Mouse (Mus musculus) midbrain, embryonic 12.5 days (tissue): Measurements from ENCODE around the gene Akap10. TPM values are rescaled to one million over a fixed set of nuclear protein-coding genes. Genes with fewer than 3 reads are reported as not detected.

Experiments used
- ATAC-seq: fragments of 200-750 bp; cut with Nextera tagmentation; 2 replicates; pipeline ENCODE4 v1.8.0; 2017; ENCODE audit warnings: low read depth, moderate TSS enrichment, moderate library complexity; ENCODE audit not compliant: low FRiP score
- H3K27ac ChIP-seq: fragments of 300-500 bp; sonication (generic); replicated peaks from 2 replicates; pipeline ENCODE4 v1.5.1; 2016; ENCODE audit warnings: mild to moderate bottlenecking
- H3K27me3 ChIP-seq: fragments of 300-500 bp; sonication (generic); 2 replicates; pipeline ENCODE4 v1.6.1; 2016; ENCODE audit warnings: mild to moderate bottlenecking
- H3K36me3 ChIP-seq: fragments of 300-500 bp; sonication (generic); 2 replicates; pipeline ENCODE4 v1.6.1; 2016
- H3K4me1 ChIP-seq: fragments of 300-500 bp; sonication (generic); 2 replicates; pipeline ENCODE4 v1.6.1; 2016
- H3K4me2 ChIP-seq: fragments of 300-500 bp; sonication (generic); replicated peaks from 2 replicates; pipeline ENCODE4 v1.6.1; 2016; ENCODE audit warnings: mild to moderate bottlenecking, moderate library complexity
- H3K4me3 ChIP-seq: fragments of 300-500 bp; sonication (generic); 2 replicates; pipeline ENCODE4 v1.5.1; 2016; ENCODE audit warnings: mild to moderate bottlenecking
- H3K9ac ChIP-seq: fragments of 300-500 bp; sonication (generic); replicated peaks from 2 replicates; pipeline ENCODE4 v1.6.1; 2016; ENCODE audit warnings: mild to moderate bottlenecking, moderate library complexity
- H3K9me3 ChIP-seq: fragments of 300-500 bp; sonication (generic); 2 replicates; pipeline ENCODE4 v1.6.1; 2016; ENCODE audit warnings: mild to moderate bottlenecking
- WGBS: fragments of 180-500 bp; shearing (Covaris S2); methylation state at CpG from one replicate; pipeline ENCODE4 v1.1.7; 2016; 5-methylcytosine and 5-hydroxymethylcytosine counted together
- polyA plus RNA-seq: library from polyadenylated mRNA; unstranded; fragments of >200 nt; fragmentation: Nextera tagmentation; extraction: Ambion mirVana; gene quantifications from 2 replicates; pipeline ENCODE4 v1.2.1, GENCODE M21; 2016

Gene Akap10
- polyA plus RNA-seq, 1 experiment from 2014 or later = 19.0 TPM

- WGBS = 2% methylated on average over 47 of the region's 47 CpGs
- H3K9ac ChIP-seq = peak overlapping the region; percentile 88
- peak; percentile 80 for ATAC-seq
- H3K4me1 ChIP-seq = peaks cover 15% of the 10 kb centered on the region
- no peaks in the 10 kb centered on the region for H3K36me3 ChIP-seq
- peak overlapping the region; percentile 63 for H3K4me2 ChIP-seq
- H3K4me3 ChIP-seq = peak overlapping the region; percentile 82
- H3K27ac ChIP-seq = peak overlapping the region; percentile 91
- H3K27me3 ChIP-seq = no peaks in the 10 kb centered on the region
- H3K9me3 ChIP-seq = no peaks in the 10 kb centered on the region
Measured at GRCm38 (mm10) chr11:61929323-61930097, 542 bp downstream of the Akap10 start.

GRCm38 (mm10) chr11:61923309-61923708, 6.7 kb downstream of the Akap10 start:
- no peak overlapping the region for H3K9ac ChIP-seq
- no peaks in the 10 kb centered on the region for H3K27me3 ChIP-seq
- peaks cover 17% of the 10 kb centered on the region for H3K36me3 ChIP-seq
- no peak overlapping the region for H3K4me3 ChIP-seq
- WGBS = 82% methylated on average over 1 of the region's 1 CpGs
- no peaks in the 10 kb centered on the region for H3K9me3 ChIP-seq
- H3K4me2 ChIP-seq = no peak overlapping the region
- no peak overlapping the region for H3K27ac ChIP-seq
- no peak for ATAC-seq
- H3K4me1 ChIP-seq = no peaks in the 10 kb centered on the region

- ATAC-seq = no peak
- Histone ChIP-seq H3K4me2 (no peak overlapping the region), H3K4me1 (no peaks in the 10 kb centered on the region), H3K36me3 (peaks cover 33% of the 10 kb centered on the region), H3K4me3 (no peak overlapping the region), H3K27ac (no peak overlapping the region), H3K9me3 (no peaks in the 10 kb centered on the region), H3K27me3 (no peaks in the 10 kb centered on the region), H3K9ac (no peak overlapping the region)
- 94% methylated on average over 3 of the region's 3 CpGs for WGBS
Measured at GRCm38 (mm10) chr11:61919702-61920101, 10.3 kb downstream of the Akap10 start.

GRCm38 (mm10) chr11:61908315-61908714, 21.7 kb downstream of the Akap10 start:
- peaks cover 52% of the 10 kb centered on the region for H3K36me3 ChIP-seq
- no peak overlapping the region for H3K4me3 ChIP-seq
- H3K4me1 ChIP-seq = no peaks in the 10 kb centered on the region

GRCm38 (mm10) chr11:61882183-61882582, 47.9 kb downstream of the Akap10 start:
- peaks cover 46% of the 10 kb centered on the region for H3K36me3 ChIP-seq
- WGBS = 86% methylated on average over 5 of the region's 5 CpGs
- H3K4me3 ChIP-seq = no peak overlapping the region
- no peak overlapping the region for H3K27ac ChIP-seq
- no peak overlapping the region for H3K4me2 ChIP-seq
- no peak for ATAC-seq
- H3K27me3 ChIP-seq = no peaks in the 10 kb centered on the region
- H3K9me3 ChIP-seq = no peaks in the 10 kb centered on the region
- no peaks in the 10 kb centered on the region for H3K4me1 ChIP-seq
- H3K9ac ChIP-seq = no peak overlapping the region

More at GRCm38 (mm10) chr11:61908315-61908714, 21.7 kb downstream of the Akap10 start:
- Histone ChIP-seq H3K27me3 (no peaks in the 10 kb centered on the region), H3K9ac (no peak overlapping the region), H3K4me2 (no peak overlapping the region), H3K9me3 (no peaks in the 10 kb centered on the region), H3K27ac (no peak overlapping the region)
- no peak for ATAC-seq

- no peak for ATAC-seq
- Histone ChIP-seq H3K36me3 (peaks cover 52% of the 10 kb centered on the region), H3K9me3 (no peaks in the 10 kb centered on the region), H3K27me3 (no peaks in the 10 kb centered on the region), H3K4me3 (no peak overlapping the region), H3K9ac (no peak overlapping the region), H3K27ac (no peak overlapping the region), H3K4me2 (no peak overlapping the region), H3K4me1 (no peaks in the 10 kb centered on the region)
Measured at GRCm38 (mm10) chr11:61879921-61880320, 50.1 kb downstream of the Akap10 start.

- H3K27me3 ChIP-seq = no peaks in the 10 kb centered on the region
- no peak overlapping the region for H3K9ac ChIP-seq
- H3K36me3 ChIP-seq = peaks cover 70% of the 10 kb centered on the region
- H3K27ac ChIP-seq = no peak overlapping the region
- WGBS = 94% methylated on average over 5 of the region's 5 CpGs
- H3K4me2 ChIP-seq = no peak overlapping the region
- H3K4me1 ChIP-seq = no peaks in the 10 kb centered on the region
- ATAC-seq = no peak
- H3K9me3 ChIP-seq = no peaks in the 10 kb centered on the region
- no peak overlapping the region for H3K4me3 ChIP-seq
Measured at GRCm38 (mm10) chr11:61871881-61872280, 58.2 kb downstream of the Akap10 start.

GRCm38 (mm10) chr11:61866856-61867255, 63.2 kb downstream of the Akap10 start:
- no peaks in the 10 kb centered on the region for H3K9me3 ChIP-seq
- no peak overlapping the region for H3K4me2 ChIP-seq
- no peak overlapping the region for H3K27ac ChIP-seq
- no peaks in the 10 kb centered on the region for H3K27me3 ChIP-seq
- H3K36me3 ChIP-seq = peaks cover 26% of the 10 kb centered on the region
- no peak for ATAC-seq
- no peaks in the 10 kb centered on the region for H3K4me1 ChIP-seq
- H3K9ac ChIP-seq = no peak overlapping the region
- no peak overlapping the region for H3K4me3 ChIP-seq

GRCm38 (mm10) chr11:61861781-61862547, 68.1 kb downstream of the Akap10 start:
- Histone ChIP-seq H3K27ac (no peak overlapping the region), H3K9me3 (no peaks in the 10 kb centered on the region), H3K9ac (no peak overlapping the region), H3K4me1 (no peaks in the 10 kb centered on the region), H3K36me3 (no peaks in the 10 kb centered on the region), H3K4me2 (no peak overlapping the region), H3K27me3 (no peaks in the 10 kb centered on the region), H3K4me3 (no peak overlapping the region)
- ATAC-seq = no peak
- WGBS = 78% methylated on average over 6 of the region's 6 CpGs

GRCm38 (mm10) chr11:61859316-61859715, 70.7 kb downstream of the Akap10 start:
- Histone ChIP-seq H3K4me3 (no peak overlapping the region), H3K27ac (no peak overlapping the region), H3K4me2 (no peak overlapping the region), H3K4me1 (no peaks in the 10 kb centered on the region), H3K9ac (no peak overlapping the region), H3K36me3 (no peaks in the 10 kb centered on the region), H3K9me3 (no peaks in the 10 kb centered on the region), H3K27me3 (no peaks in the 10 kb centered on the region)
- 81% methylated on average over 1 of the region's 1 CpGs for WGBS
- ATAC-seq = no peak

GRCm38 (mm10) chr11:61855539-61855938, 74.5 kb downstream of the Akap10 start:
- H3K27me3 ChIP-seq = no peaks in the 10 kb centered on the region
- H3K4me3 ChIP-seq = peak overlapping the region; percentile 78
- H3K9me3 ChIP-seq = no peaks in the 10 kb centered on the region
- peak overlapping the region; percentile 71 for H3K4me2 ChIP-seq
- peak overlapping the region; percentile 95 for H3K9ac ChIP-seq
- H3K36me3 ChIP-seq = peaks cover 2% of the 10 kb centered on the region; the same call in 1 of the 2 replicates
- H3K27ac ChIP-seq = peak overlapping the region; percentile 91
- ATAC-seq = no peak
- H3K4me1 ChIP-seq = peaks cover 5% of the 10 kb centered on the region; the same call in 1 of the 2 replicates
- 50% methylated on average over 6 of the region's 6 CpGs for WGBS

- H3K4me2 ChIP-seq = peak within 1 kb of the TSS; percentile 71
- peaks cover 5% of the 10 kb centered on the region; the same call in 1 of the 2 replicates for H3K4me1 ChIP-seq
- peak within 1 kb of the TSS; percentile 78 for H3K4me3 ChIP-seq
- H3K9me3 ChIP-seq = no peaks in the 10 kb centered on the region
- H3K9ac ChIP-seq = peak within 1 kb of the TSS; percentile 95
- H3K27ac ChIP-seq = peak within 1 kb of the TSS; percentile 91
- H3K27me3 ChIP-seq = no peaks in the 10 kb centered on the region
- WGBS = 0% methylated on average over 37 of the region's 58 CpGs
- peak; percentile 87 for ATAC-seq
- peaks cover 4% of the 10 kb centered on the region; the same call in 1 of the 2 replicates for H3K36me3 ChIP-seq
Measured at GRCm38 (mm10) chr11:61854988-61855411, 75.1 kb downstream of the Akap10 start, which contains the start of gene Ulk2. TSS of gene Ulk2 (minus strand) at chr11:61855073.
